Mouse (Mus musculus) left cerebral cortex, postnatal 4 days (tissue): ENCODE data around the gene Cntrob. TPM values are rescaled to one million over a fixed set of nuclear protein-coding genes. Genes with fewer than 3 reads are reported as not detected.
"Not testable (repeated sequence)": the region's sequence is repeated elsewhere in the genome, so short reads cannot be mapped to it uniquely, and the experiment has no call there.

Experiments
- DNase-seq: peaks from one replicate; pipeline ENCODE4 v3.0.0-alpha.2; 2022
- intact Hi-C: fragments of 180-260 bp; cut with DNase I; formaldehyde crosslinking; loops from one replicate; pipeline ENCODE4 v1.15.1; 2025
- total RNA-seq, 2 experiments: library from RNA; stranded (reverse); gene quantifications; 2 replicates each; pipeline ENCODE4 v1.2.3; 2021

The Cntrob gene
- total RNA-seq, 2 experiments from 2014 or later = 23.9 to 25.2 TPM

GRCm38 (mm10) chr11:69346441-69346840 is 22.9 kb upstream of the Cntrob start:
- DNase-seq = no peak
- intact Hi-C loops = no loop called here

- peak; percentile 82 for DNase-seq
- intact Hi-C loops = no loop called here
These were observed 16.9 kb upstream of the Cntrob start, which contains the start of gene Rnf227 for GRCm38 (mm10) chr11:69340161-69341131. Rnf227 (plus strand) TSS chr11:69340461.

GRCm38 (mm10) chr11:69334796-69335195 is 11.2 kb upstream of the Cntrob start:
- no peak for DNase-seq
- intact Hi-C loops = no loop called here

- DNase-seq = no peak
- intact Hi-C loops = no loop called here
These were observed 10.3 kb upstream of the Cntrob start for GRCm38 (mm10) chr11:69333922-69334321.

GRCm38 (mm10) chr11:69332713-69333253 is 9.2 kb upstream of the Cntrob start:
- intact Hi-C loops = no loop called here
- DNase-seq = no peak

GRCm38 (mm10) chr11:69331929-69332405 is 8.4 kb upstream of the Cntrob start:
- peak; percentile 77 for DNase-seq
- intact Hi-C loops = no loop called here

- intact Hi-C loops = no loop called here
- no peak for DNase-seq
These were observed 7.6 kb upstream of the Cntrob start for GRCm38 (mm10) chr11:69331152-69331551.

- intact Hi-C loops = no loop called here
- no peak for DNase-seq
These were observed 4.9 kb upstream of the Cntrob start for GRCm38 (mm10) chr11:69328517-69328916.

GRCm38 (mm10) chr11:69327648-69328047 is 4.1 kb upstream of the Cntrob start:
- intact Hi-C loops = no loop called here
- DNase-seq = no peak

GRCm38 (mm10) chr11:69327157-69327442 is 3.5 kb upstream of the Cntrob start:
- intact Hi-C loops = no loop called here
- DNase-seq = no peak

GRCm38 (mm10) chr11:69326408-69327156 is 3.0 kb upstream of the Cntrob start:
- intact Hi-C loops = no loop called here
- peak; percentile 36 for DNase-seq

- peak; percentile 79 for DNase-seq
- intact Hi-C loops = no loop called here
These were observed 2.2 kb upstream of the Cntrob start, which contains the start of gene Kcnab3 for GRCm38 (mm10) chr11:69325628-69326407. Kcnab3 (plus strand) TSS chr11:69326258.

GRCm38 (mm10) chr11:69324749-69325148 is 1.2 kb upstream of the Cntrob start:
- DNase-seq = no peak
- intact Hi-C loops = no loop called here

- intact Hi-C loops = no loop called here
- no peak for DNase-seq
These were observed 693 bp downstream of the Cntrob start for GRCm38 (mm10) chr11:69322693-69323471.

GRCm38 (mm10) chr11:69322010-69322409 is 1.6 kb downstream of the Cntrob start:
- DNase-seq = peak; percentile 88
- intact Hi-C loops = no loop called here

- intact Hi-C loops = no loop called here
These were observed 2.0 kb downstream of the Cntrob start for GRCm38 (mm10) chr11:69321580-69321979.

GRCm38 (mm10) chr11:69318000-69318399 is 5.6 kb downstream of the Cntrob start:
- intact Hi-C loops, DNase-seq: not testable (repeated sequence)

More at GRCm38 (mm10) chr11:69321580-69321979, 2.0 kb downstream of the Cntrob start:
- DNase-seq = no peak

- DNase-seq = no peak
- intact Hi-C loops = no loop called here
These were observed 7.2 kb downstream of the Cntrob start for GRCm38 (mm10) chr11:69316361-69316760.

GRCm38 (mm10) chr11:69311266-69311665 is 12.3 kb downstream of the Cntrob start:
- intact Hi-C loops = no loop called here
- DNase-seq = peak; percentile 75

- intact Hi-C loops = no loop called here
- no peak for DNase-seq
These were observed 17.5 kb downstream of the Cntrob start for GRCm38 (mm10) chr11:69306039-69306438.
